Mouse (Mus musculus) CH12F3 (cell line): ENCODE measurements around the gene Topbp1.

Source experiments
- in situ Hi-C: fragments of 300-500 bp; cut with MboI; formaldehyde crosslinking; loops from 2 replicates; pipeline ENCODE4 v1.14.3; 2020; ENCODE audit warnings: low sequenced_read_pairs

The Topbp1 gene

GRCm38 (mm10) chr9:103304927-103305326, at the start of gene Topbp1, which contains the start of gene 1300017J02Rik:
TSS of gene Topbp1 (plus strand) at chr9:103305215.
TSS of gene 1300017J02Rik (minus strand) at chr9:103305082.
- in situ Hi-C loops, result no loop called here

GRCm38 (mm10) chr9:103265778-103266177, 39.2 kb upstream of the Topbp1 start:
- in situ Hi-C loops, result no loop called here

- in situ Hi-C loops, result no loop called here
Observed at GRCm38 (mm10) chr9:103271104-103271503, 33.9 kb upstream of the Topbp1 start.

- in situ Hi-C loops, result no loop called here
Observed at GRCm38 (mm10) chr9:103274819-103275218, 30.2 kb upstream of the Topbp1 start.

- in situ Hi-C loops, result no loop called here
Observed at GRCm38 (mm10) chr9:103275676-103276075, 29.3 kb upstream of the Topbp1 start.

- in situ Hi-C loops, result no loop called here
Observed at GRCm38 (mm10) chr9:103276876-103277275, 28.1 kb upstream of the Topbp1 start.

GRCm38 (mm10) chr9:103286396-103286795, 18.6 kb upstream of the Topbp1 start:
- in situ Hi-C loops, result loop anchor here (10.0 kb wide), 1 partner anchor 62 kb away; no protein-coding TSS in a partner anchor

- in situ Hi-C loops, result loop anchor here (10.0 kb wide), 1 partner anchor 62 kb away; no protein-coding TSS in a partner anchor
Observed at GRCm38 (mm10) chr9:103286901-103287422, 18.1 kb upstream of the Topbp1 start.

GRCm38 (mm10) chr9:103287840-103288488, 17.1 kb upstream of the Topbp1 start:
- in situ Hi-C loops, result loop anchor here (10.0 kb wide), 1 partner anchor 63 kb away; no protein-coding TSS in a partner anchor

- in situ Hi-C loops, result loop anchor here (10.0 kb wide), 1 partner anchor 64 kb away; no protein-coding TSS in a partner anchor
Observed at GRCm38 (mm10) chr9:103288489-103289180, 16.4 kb upstream of the Topbp1 start.

- in situ Hi-C loops, result no loop called here
Observed at GRCm38 (mm10) chr9:103294507-103294906, 10.5 kb upstream of the Topbp1 start.

- in situ Hi-C loops, result no loop called here
Observed at GRCm38 (mm10) chr9:103301086-103301485, 3.9 kb upstream of the Topbp1 start.

- in situ Hi-C loops, result no loop called here
Observed at GRCm38 (mm10) chr9:103302239-103302638, 2.8 kb upstream of the Topbp1 start.

GRCm38 (mm10) chr9:103302666-103303065, 2.3 kb upstream of the Topbp1 start:
- in situ Hi-C loops, result no loop called here

- in situ Hi-C loops, result no loop called here
Observed at GRCm38 (mm10) chr9:103305332-103306041, 472 bp downstream of the Topbp1 start.

- in situ Hi-C loops, result no loop called here
Observed at GRCm38 (mm10) chr9:103309832-103310231, 4.8 kb downstream of the Topbp1 start.

GRCm38 (mm10) chr9:103324678-103325077, 19.7 kb downstream of the Topbp1 start:
- in situ Hi-C loops, result no loop called here

GRCm38 (mm10) chr9:103326449-103326848, 21.4 kb downstream of the Topbp1 start:
- in situ Hi-C loops, result no loop called here

GRCm38 (mm10) chr9:103332663-103333062, 27.6 kb downstream of the Topbp1 start:
- in situ Hi-C loops, result no loop called here

- in situ Hi-C loops, result no loop called here
Observed at GRCm38 (mm10) chr9:103336912-103337311, 31.9 kb downstream of the Topbp1 start.

- in situ Hi-C loops, result no loop called here
Observed at GRCm38 (mm10) chr9:103347045-103347444, 42.0 kb downstream of the Topbp1 start.
